Mouse (Mus musculus) kidney, adult 2 months (tissue): Measurements from ENCODE around the gene 2610318N02Rik. TPM values are rescaled to one million over a fixed set of nuclear protein-coding genes. Genes with fewer than 3 reads are reported as not detected.

Experiments
- DNase-seq: peaks from one replicate; pipeline ENCODE4 v3.0.0; 2021
- H3K27ac ChIP-seq: fragments of 200-500 bp; 2 replicates; pipeline ENCODE4 v1.5.1; 2012; ENCODE audit warnings: low read depth, low read length, control low read depth, inconsistent platforms; ENCODE audit not compliant: insufficient read depth
- H3K27me3 ChIP-seq: fragments of 200-500 bp; replicated peaks from 2 replicates; pipeline ENCODE4 v1.6.1; 2012; ENCODE audit warnings: mild to moderate bottlenecking, moderate library complexity, low read length, inconsistent platforms; ENCODE audit not compliant: control insufficient read depth, insufficient read depth
- H3K36me3 ChIP-seq: fragments of 200-500 bp; 2 replicates; pipeline ENCODE4 v1.6.1; 2012; ENCODE audit warnings: mild to moderate bottlenecking, moderate library complexity, low read length, inconsistent platforms; ENCODE audit not compliant: control insufficient read depth, insufficient read depth
- H3K4me1 ChIP-seq: fragments of 200-500 bp; 2 replicates; pipeline ENCODE4 v1.6.1; 2011; ENCODE audit warnings: low read length; ENCODE audit not compliant: control insufficient read depth, insufficient read depth
- H3K4me3 ChIP-seq: fragments of 200-500 bp; 2 replicates; pipeline ENCODE4 v1.5.1; 2011; ENCODE audit warnings: mild to moderate bottlenecking, low read depth, low read length, control low read depth; ENCODE audit not compliant: insufficient read depth
- CTCF ChIP-seq: fragments of 200-500 bp; conservative IDR thresholded peaks from 2 replicates; pipeline ENCODE4 v1.5.1; 2011; ENCODE audit warnings: low read depth, mild to moderate bottlenecking, control low read depth, low read length, moderate library complexity, mixed read lengths; ENCODE audit not compliant: insufficient read depth, insufficient read length
- POLR2A ChIP-seq: fragments of 200-500 bp; IDR thresholded peaks from one replicate; pipeline ENCODE4 v1.6.1; 2011; ENCODE audit warnings: low read depth, low read length, control low read depth
- WGBS: fragments of 180-500 bp; shearing (Covaris S2); methylation state at CpG from one replicate; pipeline ENCODE4 v1.1.7; 2018; 5-methylcytosine and 5-hydroxymethylcytosine counted together
- polyA plus RNA-seq: library from polyadenylated mRNA; depleted of rRNA; stranded (reverse); fragments of >200 nt; gene quantifications from 2 replicates; pipeline ENCODE4 v1.2.3, GENCODE M21; 2012

Gene 2610318N02Rik
- polyA plus RNA-seq, 1 experiment: 0.75 TPM

DNA sequence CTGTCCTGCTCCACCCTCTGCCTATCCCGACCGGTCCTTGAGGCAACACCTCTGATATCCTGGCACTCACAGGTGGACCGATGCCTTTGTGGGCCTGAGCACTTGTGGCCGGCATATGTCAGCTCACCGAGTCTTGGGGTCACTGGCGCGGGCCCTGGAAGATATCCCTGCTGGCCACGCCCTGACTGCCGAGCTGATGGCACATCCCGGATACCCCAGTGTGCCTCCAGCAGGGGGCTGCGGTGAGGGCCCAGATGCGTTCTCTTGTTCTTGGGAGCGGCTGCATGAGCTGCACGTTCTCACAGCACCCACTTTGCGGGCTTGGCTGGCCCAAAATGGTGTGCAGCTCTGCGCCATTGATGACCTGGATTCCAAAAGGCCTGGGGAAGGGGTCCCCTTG, 23.1 kb upstream of the 2610318N02Rik start:
- no peak overlapping the region for H3K4me3 ChIP-seq
- H3K4me1 ChIP-seq: peaks cover 11% of the 10 kb centered on the region; the same call in 1 of the 2 replicates
- 52% methylated on average over 16 of the region's 16 CpGs for WGBS
- DNase-seq: no peak
- H3K27ac ChIP-seq: no peak overlapping the region
- no peak for TF ChIP-seq CTCF
- TF ChIP-seq POLR2A: no peak
- H3K36me3 ChIP-seq: no peaks in the 10 kb centered on the region
- no peaks in the 10 kb centered on the region for H3K27me3 ChIP-seq

DNA sequence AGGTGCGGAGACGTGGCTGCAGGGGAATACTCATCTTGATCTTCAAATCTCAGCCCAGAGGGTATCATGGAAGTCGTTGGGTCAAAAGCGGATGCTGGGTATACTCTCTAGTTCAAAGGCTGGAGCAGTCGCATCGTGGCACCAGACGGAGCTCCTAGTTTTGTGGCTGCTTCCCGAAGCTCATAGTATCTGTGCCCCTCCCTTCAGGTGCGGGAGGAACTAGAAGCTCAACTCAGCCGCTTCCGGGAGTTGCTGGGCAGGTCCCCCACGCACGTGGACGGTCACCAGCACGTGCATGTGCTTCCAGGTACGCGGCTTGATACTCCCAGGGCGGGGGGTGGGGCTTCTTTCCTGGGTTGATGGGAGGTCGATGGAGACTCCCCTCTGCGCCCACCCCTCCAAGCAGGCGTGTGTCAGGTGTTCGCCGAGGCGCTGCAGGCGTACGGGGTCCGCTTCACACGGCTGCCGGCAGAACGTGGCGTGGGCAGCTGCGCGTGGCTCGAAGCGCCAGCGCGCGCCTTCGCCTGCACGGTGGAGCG, 22.5 kb upstream of the 2610318N02Rik start:
- WGBS: 3% methylated on average over 41 of the region's 41 CpGs
- H3K27me3 ChIP-seq: no peaks in the 10 kb centered on the region
- no peak overlapping the region for H3K27ac ChIP-seq
- peak overlapping the region; percentile 63 for H3K4me3 ChIP-seq
- DNase-seq: peak; percentile 22
- no peaks in the 10 kb centered on the region for H3K36me3 ChIP-seq
- TF ChIP-seq CTCF: no peak
- no peak for TF ChIP-seq POLR2A
- peaks cover 11% of the 10 kb centered on the region; the same call in 1 of the 2 replicates for H3K4me1 ChIP-seq

DNA sequence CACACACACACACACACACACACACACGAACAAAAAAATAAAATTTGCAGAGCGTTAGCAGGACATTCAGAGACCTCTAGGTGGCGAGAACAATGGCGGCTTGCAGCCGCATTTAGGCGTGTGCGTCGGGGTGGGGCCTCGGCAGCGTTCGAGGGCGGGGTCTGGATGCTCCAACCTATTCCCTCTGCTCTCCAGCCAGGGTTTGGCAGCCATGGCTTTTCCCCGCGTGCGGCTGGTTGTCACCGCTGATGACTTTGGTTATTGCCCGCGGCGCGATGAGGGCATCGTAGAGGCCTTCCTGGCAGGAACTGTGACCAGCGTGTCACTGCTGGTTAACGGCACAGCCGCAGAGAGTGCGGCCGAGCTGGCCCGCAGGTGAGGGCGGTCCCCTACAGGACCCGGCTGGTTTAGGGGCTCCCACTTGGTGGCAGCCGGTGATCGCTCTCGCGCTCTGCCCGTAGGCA, 21.8 kb upstream of the 2610318N02Rik start, which contains the start of gene Ccdc116:
TSS of gene Ccdc116 (minus strand) at position 458 of the 464 bp plus-strand sequence.
- no peak for TF ChIP-seq POLR2A
- TF ChIP-seq CTCF: peak; percentile 46
- no peaks in the 10 kb centered on the region for H3K36me3 ChIP-seq
- peak; percentile 82 for DNase-seq
- no peak within 1 kb of the TSS for H3K27ac ChIP-seq
- peaks cover 11% of the 10 kb centered on the region; the same call in 1 of the 2 replicates for H3K4me1 ChIP-seq
- H3K4me3 ChIP-seq: peak within 1 kb of the TSS; percentile 63
- no peaks in the 10 kb centered on the region for H3K27me3 ChIP-seq
- WGBS: under 1% methylated on average over 34 of the region's 34 CpGs

DNA sequence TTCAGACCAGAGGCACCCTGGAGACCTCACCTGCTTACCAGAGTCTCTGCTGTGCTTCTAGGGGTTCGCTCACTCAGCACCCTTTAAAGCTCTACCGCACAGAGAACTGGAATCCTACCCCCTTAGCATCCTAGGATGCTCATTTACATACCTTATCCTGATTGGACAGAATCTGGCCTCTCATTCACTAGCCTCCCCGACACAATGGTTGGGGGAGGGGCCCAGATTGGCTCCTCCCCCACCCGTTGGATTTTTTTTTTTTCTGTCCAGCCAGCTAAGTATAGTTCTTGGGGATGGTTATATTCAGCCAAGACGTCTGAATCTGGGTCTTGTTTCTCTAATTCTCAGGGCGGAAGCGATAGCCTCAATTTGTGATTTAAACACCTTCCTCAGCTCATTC, 19.4 kb upstream of the 2610318N02Rik start, which contains the start of gene Ydjc:
TSS of gene Ydjc (plus strand) at position 283 of the 400 bp plus-strand sequence.
- Histone ChIP-seq H3K36me3 (no peaks in the 10 kb centered on the region), H3K27ac (no peak within 1 kb of the TSS), H3K4me3 (no peak within 1 kb of the TSS), H3K27me3 (no peaks in the 10 kb centered on the region), H3K4me1 (no peaks in the 10 kb centered on the region)
- WGBS: 38% methylated on average over 7 of the region's 7 CpGs
- TF ChIP-seq CTCF: no peak
- no peak for TF ChIP-seq POLR2A
- no peak for DNase-seq

DNA sequence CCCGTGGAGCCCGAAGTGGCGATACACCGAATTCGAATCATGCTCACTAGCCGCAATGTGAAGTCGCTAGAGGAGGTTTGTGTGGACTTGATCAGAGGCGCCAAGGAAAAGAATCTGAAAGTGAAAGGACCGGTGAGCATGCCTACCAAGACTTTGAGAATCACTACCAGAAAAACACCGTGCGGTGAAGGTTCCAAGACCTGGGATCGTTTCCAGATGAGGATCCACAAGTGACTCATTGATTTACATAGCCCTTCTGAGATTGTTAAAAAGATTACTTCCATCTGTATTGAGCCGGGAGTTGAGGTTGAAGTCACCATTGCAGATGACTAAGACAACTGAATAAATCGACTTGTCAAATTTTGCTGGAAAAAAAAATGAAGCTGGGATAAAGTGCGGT, 12.4 kb upstream of the 2610318N02Rik start:
- Histone ChIP-seq H3K4me3 (no peak overlapping the region), H3K27me3 (no peaks in the 10 kb centered on the region), H3K36me3 (no peaks in the 10 kb centered on the region), H3K4me1 (no peaks in the 10 kb centered on the region), H3K27ac (no peak overlapping the region)
- no peak for DNase-seq
- WGBS: 86% methylated on average over 15 of the region's 15 CpGs
- TF ChIP-seq CTCF (no peak), POLR2A (no peak)

DNA sequence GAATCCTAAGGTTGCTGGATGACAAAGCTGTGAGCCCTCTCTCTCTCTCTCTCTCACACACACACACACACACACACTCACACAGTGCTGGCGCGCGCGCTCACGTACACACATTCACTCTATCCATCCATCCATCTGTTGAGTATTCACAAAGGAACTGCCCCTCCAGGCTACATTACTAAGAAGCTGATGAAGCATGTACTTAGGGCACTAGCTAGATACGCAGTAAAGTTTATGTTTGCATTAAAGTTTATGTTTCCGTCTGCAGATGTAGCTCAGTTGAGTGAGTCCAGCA, 7.9 kb upstream of the 2610318N02Rik start:
- TF ChIP-seq POLR2A (no peak), CTCF (no peak)
- no peak for DNase-seq
- no peaks in the 10 kb centered on the region for H3K27me3 ChIP-seq
- no peaks in the 10 kb centered on the region for H3K36me3 ChIP-seq
- WGBS: 41% methylated on average over 7 of the region's 7 CpGs
- no peaks in the 10 kb centered on the region for H3K4me1 ChIP-seq
- no peak overlapping the region for H3K4me3 ChIP-seq
- no peak overlapping the region for H3K27ac ChIP-seq

DNA sequence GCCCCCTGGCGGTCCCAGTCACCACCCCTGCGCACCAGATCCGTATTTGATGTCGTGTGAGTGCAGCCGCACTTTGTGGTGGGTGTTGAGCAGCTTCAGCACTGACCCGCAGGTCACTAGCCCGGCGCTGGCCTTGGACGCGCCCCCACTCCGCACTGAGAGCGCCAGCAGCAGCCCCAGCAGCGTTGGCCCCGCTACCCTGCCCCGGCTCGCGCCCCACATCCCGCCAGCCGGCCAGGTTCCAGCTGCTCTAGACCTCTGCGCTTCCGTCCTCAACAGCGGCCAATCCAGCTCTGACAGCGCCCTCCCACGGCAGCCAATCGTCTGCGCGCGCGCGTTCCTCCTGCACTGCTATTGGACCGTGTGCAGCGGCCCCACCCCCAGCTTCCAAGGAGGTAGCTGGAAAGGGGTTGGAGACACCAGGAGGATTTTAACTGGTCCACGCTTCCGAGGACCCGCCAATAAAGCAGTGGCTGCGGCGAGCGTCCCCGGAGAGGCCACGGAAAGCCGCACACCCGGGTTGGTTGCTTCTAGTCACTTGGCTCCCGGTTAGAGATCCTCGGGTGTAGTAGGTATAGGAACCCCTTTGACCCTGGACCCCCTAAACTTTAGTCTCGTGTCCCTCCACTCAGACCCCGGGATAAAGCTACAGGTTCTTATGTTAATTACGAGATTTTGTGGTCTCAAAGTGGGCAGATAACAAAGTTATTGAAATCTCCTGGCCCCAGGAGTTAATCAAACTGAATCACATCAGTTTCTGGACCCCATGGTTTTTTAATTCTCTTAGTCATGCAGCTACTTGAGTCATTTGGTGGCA, 7.3 kb upstream of the 2610318N02Rik start, which contains the start of gene Sdf2l1:
TSS of gene Sdf2l1 (minus strand) at position 295 of the 817 bp plus-strand sequence.
- H3K27me3 ChIP-seq: no peaks in the 10 kb centered on the region
- TF ChIP-seq CTCF (no peak; the same call in 1 of the 2 replicates), POLR2A (peak; percentile 28)
- no peaks in the 10 kb centered on the region for H3K4me1 ChIP-seq
- no peaks in the 10 kb centered on the region for H3K36me3 ChIP-seq
- no peak within 1 kb of the TSS for H3K27ac ChIP-seq
- H3K4me3 ChIP-seq: peak within 1 kb of the TSS; percentile 78
- DNase-seq: peak; percentile 99
- under 1% methylated on average over 47 of the region's 47 CpGs for WGBS
